Mouse (Mus musculus) E14TG2a.4 (cell line): Measurements from ENCODE around the gene Txndc15.
A peak's percentile ranks its signal among the peaks of the same experiment; 100 is the strongest.
"Not testable (repeated sequence)": the region's sequence is repeated elsewhere in the genome, so short reads cannot be mapped to it uniquely, and the experiment has no call there.

Source experiments
- H3K27me3 ChIP-seq: 2 replicates; pipeline ENCODE4 v1.6.1; 2014; ENCODE audit warnings: low read length, control low read depth; ENCODE audit not compliant: insufficient read depth
- H3K36me3 ChIP-seq: 2 replicates; pipeline ENCODE4 v1.6.1; 2014; ENCODE audit warnings: low read length, control low read depth; ENCODE audit not compliant: insufficient read depth
- H3K4me1 ChIP-seq: replicated peaks from 2 replicates; pipeline ENCODE4 v1.6.1; 2014; ENCODE audit warnings: low read depth, low read length, control low read depth
- H3K4me3 ChIP-seq: replicated peaks from 2 replicates; pipeline ENCODE4 v1.5.1; 2014; ENCODE audit warnings: mild to moderate bottlenecking, low read length
- H3K9me3 ChIP-seq: 2 replicates; pipeline ENCODE4 v1.6.1; 2014; ENCODE audit warnings: low read length, control low read depth
- CTCF ChIP-seq: conservative IDR thresholded peaks from 2 replicates; pipeline ENCODE4 v1.5.1; 2014; ENCODE audit warnings: low read length
- NANOG ChIP-seq: IDR thresholded peaks from 2 replicates; pipeline ENCODE4 v1.6.1; 2014; ENCODE audit warnings: borderline replicate concordance, low read length, mixed read lengths
- POU5F1 ChIP-seq: IDR thresholded peaks from 2 replicates; pipeline ENCODE4 v1.6.1; 2014; ENCODE audit warnings: low read length, borderline replicate concordance

Txndc15 gene

GRCm38 (mm10) chr13:55692535-55693242, 21.8 kb upstream of the Txndc15 start, which contains the start of gene B230219D22Rik:
B230219D22Rik (plus strand) TSS chr13:55693124.
- H3K9me3 ChIP-seq = no peaks in the 10 kb centered on the region
- peaks cover 58% of the 10 kb centered on the region for H3K4me1 ChIP-seq
- peak within 1 kb of the TSS; percentile 94 for H3K4me3 ChIP-seq
- H3K36me3 ChIP-seq = peaks cover 21% of the 10 kb centered on the region
- H3K27me3 ChIP-seq = no peaks in the 10 kb centered on the region
- TF ChIP-seq POU5F1 (no peak), CTCF (no peak)

GRCm38 (mm10) chr13:55693243-55693721, 21.2 kb upstream of the Txndc15 start:
- no peaks in the 10 kb centered on the region for H3K9me3 ChIP-seq
- H3K36me3 ChIP-seq = peaks cover 25% of the 10 kb centered on the region
- H3K4me3 ChIP-seq = peak overlapping the region; percentile 94
- no peak for TF ChIP-seq POU5F1
- TF ChIP-seq CTCF = no peak
- no peak for TF ChIP-seq NANOG
- peaks cover 58% of the 10 kb centered on the region for H3K4me1 ChIP-seq
- no peaks in the 10 kb centered on the region for H3K27me3 ChIP-seq

- no peak for TF ChIP-seq POU5F1
- TF ChIP-seq NANOG = no peak
- H3K4me3 ChIP-seq = peak overlapping the region; percentile 94
- peaks cover 63% of the 10 kb centered on the region for H3K4me1 ChIP-seq
- peaks cover 33% of the 10 kb centered on the region for H3K36me3 ChIP-seq
- H3K27me3 ChIP-seq = no peaks in the 10 kb centered on the region
- no peaks in the 10 kb centered on the region for H3K9me3 ChIP-seq
Measured at GRCm38 (mm10) chr13:55694110-55694509, 20.3 kb upstream of the Txndc15 start.

- H3K36me3 ChIP-seq = peaks cover 51% of the 10 kb centered on the region
- H3K9me3 ChIP-seq, H3K4me3 ChIP-seq, H3K27me3 ChIP-seq: not testable (repeated sequence)
- H3K4me1 ChIP-seq = peaks cover 74% of the 10 kb centered on the region
Measured at GRCm38 (mm10) chr13:55695989-55696388, 18.5 kb upstream of the Txndc15 start.

GRCm38 (mm10) chr13:55704301-55704700, 10.1 kb upstream of the Txndc15 start:
- H3K4me3 ChIP-seq = no peak overlapping the region
- no peaks in the 10 kb centered on the region for H3K9me3 ChIP-seq
- H3K27me3 ChIP-seq = no peaks in the 10 kb centered on the region
- no peak for TF ChIP-seq NANOG
- no peak for TF ChIP-seq CTCF
- TF ChIP-seq POU5F1 = no peak
- H3K4me1 ChIP-seq = peaks cover 57% of the 10 kb centered on the region
- peaks cover 46% of the 10 kb centered on the region for H3K36me3 ChIP-seq

- Histone ChIP-seq H3K4me3 (no peak overlapping the region), H3K36me3 (no peaks in the 10 kb centered on the region), H3K27me3 (no peaks in the 10 kb centered on the region), H3K9me3 (no peaks in the 10 kb centered on the region), H3K4me1 (peaks cover 33% of the 10 kb centered on the region)
- no peak for TF ChIP-seq CTCF
Measured at GRCm38 (mm10) chr13:55712846-55713245, 1.6 kb upstream of the Txndc15 start.

- Histone ChIP-seq H3K9me3 (no peaks in the 10 kb centered on the region), H3K27me3 (no peaks in the 10 kb centered on the region), H3K4me1 (peaks cover 28% of the 10 kb centered on the region), H3K36me3 (peaks cover 9% of the 10 kb centered on the region; the same call in 1 of the 2 replicates), H3K4me3 (peak overlapping the region; percentile 92)
- TF ChIP-seq POU5F1 = no peak
Measured at GRCm38 (mm10) chr13:55715167-55715512, 690 bp downstream of the Txndc15 start.

GRCm38 (mm10) chr13:55715908-55716510, 1.6 kb downstream of the Txndc15 start:
- Histone ChIP-seq H3K27me3 (no peaks in the 10 kb centered on the region), H3K4me1 (peaks cover 28% of the 10 kb centered on the region), H3K36me3 (peaks cover 10% of the 10 kb centered on the region; the same call in 1 of the 2 replicates), H3K9me3 (no peaks in the 10 kb centered on the region), H3K4me3 (no peak overlapping the region)
- TF ChIP-seq POU5F1 = no peak
- no peak for TF ChIP-seq NANOG
- TF ChIP-seq CTCF = no peak

- TF ChIP-seq CTCF = no peak
- TF ChIP-seq POU5F1 = no peak
- no peak for TF ChIP-seq NANOG
- Histone ChIP-seq H3K9me3 (no peaks in the 10 kb centered on the region), H3K4me1 (peaks cover 23% of the 10 kb centered on the region; the same call in 1 of the 2 replicates), H3K4me3 (no peak overlapping the region), H3K27me3 (no peaks in the 10 kb centered on the region), H3K36me3 (peaks cover 34% of the 10 kb centered on the region)
Measured at GRCm38 (mm10) chr13:55721516-55721915, 7.1 kb downstream of the Txndc15 start.
